Mouse (Mus musculus) lung, postnatal 0 days (tissue): ENCODE results near the gene Aipl1. TPM values are rescaled to one million over a fixed set of nuclear protein-coding genes. Genes with fewer than 3 reads are reported as not detected.
A peak's percentile ranks its signal among the peaks of the same experiment; 100 is the strongest.

Experiments used
- ATAC-seq: fragments of 200-750 bp; cut with Nextera tagmentation; 2 replicates; pipeline ENCODE4 v1.8.0; 2017; ENCODE audit warnings: moderate library complexity
- DNase-seq: peaks from one replicate; pipeline ENCODE4 v3.0.0-alpha.2; 2016; ENCODE audit warnings: low spot score
- H3K27ac ChIP-seq: fragments of 300-500 bp; sonication (generic); 2 replicates; pipeline ENCODE4 v1.5.1; 2014; ENCODE audit warnings: antibody characterized with exemption, mild to moderate bottlenecking, low read length, mixed read lengths
- H3K27me3 ChIP-seq: fragments of 300-500 bp; sonication (generic); replicated peaks from 2 replicates; pipeline ENCODE4 v1.6.1; 2014; ENCODE audit warnings: low read length, mixed read lengths; ENCODE audit not compliant: insufficient read depth
- H3K36me3 ChIP-seq: fragments of 300-500 bp; sonication (generic); 2 replicates; pipeline ENCODE4 v1.6.1; 2014; ENCODE audit warnings: low read length, mixed read lengths; ENCODE audit not compliant: insufficient read depth
- H3K4me1 ChIP-seq: fragments of 300-500 bp; sonication (generic); 2 replicates; pipeline ENCODE4 v1.6.1; 2014; ENCODE audit warnings: antibody characterized with exemption, low read depth, low read length, mixed read lengths; ENCODE audit not compliant: insufficient read depth
- H3K4me2 ChIP-seq: fragments of 300-500 bp; sonication (generic); replicated peaks from 2 replicates; pipeline ENCODE4 v1.6.1; 2014; ENCODE audit warnings: low read depth, mild to moderate bottlenecking, low read length, moderate library complexity, mixed read lengths
- H3K4me3 ChIP-seq: fragments of 300-500 bp; sonication (generic); 2 replicates; pipeline ENCODE4 v1.5.1; 2014; ENCODE audit warnings: low read depth, low read length
- H3K9ac ChIP-seq: fragments of 300-500 bp; sonication (generic); replicated peaks from 2 replicates; pipeline ENCODE4 v1.6.1; 2014; ENCODE audit warnings: low read depth, mild to moderate bottlenecking
- H3K9me3 ChIP-seq: fragments of 300-500 bp; sonication (generic); 2 replicates; pipeline ENCODE4 v1.6.1; 2016; ENCODE audit warnings: low read length, mixed read lengths
- CTCF ChIP-seq: IDR thresholded peaks from 2 replicates; pipeline ENCODE4 v1.5.1; 2016; ENCODE audit warnings: antibody characterized with exemption, mild to moderate bottlenecking
- EP300 ChIP-seq: IDR thresholded peaks from 2 replicates; pipeline ENCODE4 v1.6.1; 2016; ENCODE audit warnings: antibody characterized with exemption, mild to moderate bottlenecking, control low read depth
- WGBS: fragments of 180-500 bp; shearing (Covaris S2); extraction: QIAGEN DNeasy Blood & Tissue Kit; methylation state at CpG from one replicate; pipeline ENCODE4 v1.1.7; 2014; 5-methylcytosine and 5-hydroxymethylcytosine counted together
- polyA plus RNA-seq: library from polyadenylated mRNA; unstranded; fragments of >200 nt; fragmentation: Nextera tagmentation; extraction: Ambion mirVana; gene quantifications from 2 replicates; pipeline ENCODE4 v1.2.1, GENCODE M21; 2015

The Aipl1 gene
- polyA plus RNA-seq, 1 experiment from 2014 or later: 0.30 TPM

- 71% methylated on average over 13 of the region's 13 CpGs for WGBS
- H3K9ac ChIP-seq: no peak overlapping the region
- H3K27ac ChIP-seq: no peak overlapping the region
- H3K4me1 ChIP-seq: no peaks in the 10 kb centered on the region
- no peak overlapping the region for H3K4me2 ChIP-seq
- no peak overlapping the region for H3K4me3 ChIP-seq
- DNase-seq: no peak
- TF ChIP-seq CTCF (no peak), EP300 (no peak)
- no peaks in the 10 kb centered on the region for H3K36me3 ChIP-seq
- no peaks in the 10 kb centered on the region for H3K9me3 ChIP-seq
- no peak for ATAC-seq
- H3K27me3 ChIP-seq: no peaks in the 10 kb centered on the region
These were observed 36.9 kb upstream of the Aipl1 start for GRCm38 (mm10) chr11:72074230-72074629.

GRCm38 (mm10) chr11:72072331-72072905 lies 35.1 kb upstream of the Aipl1 start:
- Histone ChIP-seq H3K27me3 (no peaks in the 10 kb centered on the region), H3K4me1 (no peaks in the 10 kb centered on the region), H3K27ac (no peak overlapping the region), H3K4me3 (no peak overlapping the region), H3K9ac (no peak overlapping the region), H3K36me3 (no peaks in the 10 kb centered on the region), H3K9me3 (no peaks in the 10 kb centered on the region), H3K4me2 (no peak overlapping the region)
- DNase-seq: no peak
- TF ChIP-seq EP300 (no peak), CTCF (no peak)
- no peak for ATAC-seq
- 30% methylated on average over 6 of the region's 6 CpGs for WGBS

- TF ChIP-seq EP300: no peak
- no peak for TF ChIP-seq CTCF
- no peak for DNase-seq
- H3K4me1 ChIP-seq: no peaks in the 10 kb centered on the region
- no peak for ATAC-seq
- WGBS: 74% methylated on average over 9 of the region's 9 CpGs
- no peak overlapping the region for H3K4me2 ChIP-seq
- no peak overlapping the region for H3K4me3 ChIP-seq
- H3K9me3 ChIP-seq: no peaks in the 10 kb centered on the region
- H3K36me3 ChIP-seq: no peaks in the 10 kb centered on the region
- no peaks in the 10 kb centered on the region for H3K27me3 ChIP-seq
- no peak overlapping the region for H3K9ac ChIP-seq
- H3K27ac ChIP-seq: no peak overlapping the region
These were observed 33.4 kb upstream of the Aipl1 start for GRCm38 (mm10) chr11:72070733-72071132.

DNA sequence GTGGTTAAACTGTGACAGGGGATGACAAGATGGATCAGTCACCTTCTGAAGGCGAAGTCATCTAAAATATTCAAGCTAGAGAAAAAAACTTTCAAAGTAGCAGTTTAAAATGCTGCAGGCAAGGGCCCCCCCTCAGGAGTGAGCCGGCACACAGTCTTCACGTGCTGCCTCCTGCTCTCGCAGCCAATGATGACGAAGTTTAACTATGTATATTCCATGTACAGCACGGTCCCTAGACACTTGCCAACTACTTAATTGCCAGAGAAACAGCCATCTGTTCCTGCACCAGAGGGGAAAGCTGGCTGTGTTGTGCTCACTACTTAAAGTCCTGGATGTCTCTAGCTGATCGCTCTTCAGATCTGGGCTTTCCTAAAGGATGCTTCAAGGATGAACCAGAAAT lies 30.7 kb upstream of the Aipl1 start:
- H3K9ac ChIP-seq: no peak overlapping the region
- no peak for DNase-seq
- H3K9me3 ChIP-seq: no peaks in the 10 kb centered on the region
- TF ChIP-seq CTCF (no peak), EP300 (no peak)
- no peaks in the 10 kb centered on the region for H3K27me3 ChIP-seq
- no peak overlapping the region for H3K4me2 ChIP-seq
- no peaks in the 10 kb centered on the region for H3K4me1 ChIP-seq
- H3K4me3 ChIP-seq: no peak overlapping the region
- ATAC-seq: no peak
- WGBS: 59% methylated on average over 7 of the region's 7 CpGs
- no peak overlapping the region for H3K27ac ChIP-seq
- H3K36me3 ChIP-seq: no peaks in the 10 kb centered on the region

DNA sequence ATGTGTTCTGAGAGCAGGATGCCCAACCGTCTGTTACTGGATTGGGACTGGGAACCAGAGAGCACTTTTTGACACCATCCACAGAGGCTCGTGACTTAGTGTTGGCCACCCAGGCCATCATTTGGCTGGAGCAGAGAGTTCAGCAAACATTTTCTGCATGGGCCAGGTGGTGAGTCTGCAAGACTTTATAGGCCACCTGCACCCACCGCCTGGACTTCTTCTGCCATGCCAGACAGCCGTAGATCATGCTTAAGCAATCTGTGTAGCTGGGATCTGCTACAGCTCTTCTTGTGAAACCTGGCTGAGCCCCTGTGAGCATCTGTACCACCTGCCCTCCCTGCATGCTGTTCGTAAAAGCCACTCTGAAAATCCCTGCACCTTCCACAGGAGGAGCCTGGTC lies 30.0 kb upstream of the Aipl1 start:
- no peaks in the 10 kb centered on the region for H3K9me3 ChIP-seq
- no peak for ATAC-seq
- H3K36me3 ChIP-seq: no peaks in the 10 kb centered on the region
- H3K4me2 ChIP-seq: no peak overlapping the region
- H3K4me3 ChIP-seq: no peak overlapping the region
- TF ChIP-seq CTCF: no peak
- no peak overlapping the region for H3K9ac ChIP-seq
- H3K4me1 ChIP-seq: no peaks in the 10 kb centered on the region
- no peak overlapping the region for H3K27ac ChIP-seq
- no peak for DNase-seq
- WGBS: 73% methylated on average over 5 of the region's 5 CpGs
- no peaks in the 10 kb centered on the region for H3K27me3 ChIP-seq

DNA sequence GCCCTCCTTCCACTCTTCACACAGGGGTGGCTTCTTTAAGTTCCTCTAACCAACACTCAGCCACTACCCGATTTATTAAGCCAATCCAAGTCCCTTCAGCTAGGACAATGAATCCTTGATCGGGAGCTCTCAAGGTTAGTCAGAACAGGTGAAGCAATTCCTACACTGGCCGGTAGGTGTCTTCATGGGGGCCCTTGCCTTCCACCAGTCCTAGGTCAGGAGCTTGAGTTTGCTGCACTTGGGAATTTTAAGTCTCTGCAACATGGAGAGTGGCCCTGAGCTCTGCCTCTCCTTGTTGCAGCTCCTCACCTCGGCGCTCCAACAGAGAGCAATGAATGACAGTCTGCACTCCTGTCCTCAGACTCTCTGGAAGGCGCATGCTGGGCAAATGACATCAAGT lies 29.0 kb upstream of the Aipl1 start:
- ATAC-seq: peak; percentile 64
- Histone ChIP-seq H3K27me3 (no peaks in the 10 kb centered on the region), H3K9ac (no peak overlapping the region), H3K4me3 (no peak overlapping the region), H3K36me3 (no peaks in the 10 kb centered on the region), H3K4me1 (no peaks in the 10 kb centered on the region), H3K4me2 (no peak overlapping the region), H3K9me3 (no peaks in the 10 kb centered on the region), H3K27ac (no peak overlapping the region)
- TF ChIP-seq EP300 (no peak), CTCF (peak; percentile 79)
- DNase-seq: peak; percentile 65
- WGBS: 27% methylated on average over 6 of the region's 6 CpGs

DNA sequence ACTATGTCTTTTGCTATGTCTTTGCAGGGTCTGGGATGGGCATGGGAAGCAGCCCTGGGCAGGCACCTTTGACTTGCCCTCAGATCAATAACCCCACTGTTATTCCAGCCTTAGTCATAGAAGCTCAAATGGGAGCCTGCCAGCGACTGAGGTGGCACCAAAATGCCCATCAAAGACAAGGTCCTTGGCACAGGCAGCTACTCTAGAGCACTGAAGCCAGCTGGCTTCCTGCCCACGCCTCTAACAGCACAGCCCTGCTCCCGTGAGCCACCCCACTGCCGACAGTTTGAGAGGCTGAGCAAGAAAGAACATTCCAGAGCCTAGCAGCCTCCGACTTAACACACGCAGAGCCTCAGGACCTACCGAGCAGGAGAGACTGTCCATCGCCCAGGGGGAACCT lies 27.8 kb upstream of the Aipl1 start:
- Histone ChIP-seq H3K27ac (no peak overlapping the region), H3K4me1 (no peaks in the 10 kb centered on the region), H3K9me3 (no peaks in the 10 kb centered on the region), H3K9ac (no peak overlapping the region), H3K4me2 (no peak overlapping the region), H3K27me3 (no peaks in the 10 kb centered on the region), H3K4me3 (no peak overlapping the region), H3K36me3 (no peaks in the 10 kb centered on the region)
- TF ChIP-seq EP300 (no peak), CTCF (no peak)
- 50% methylated on average over 8 of the region's 8 CpGs for WGBS
- peak; percentile 70 for DNase-seq
- peak; percentile 81 for ATAC-seq
